Mouse (Mus musculus) cortical plate, adult 2 months (tissue): ENCODE measurements around the gene 4930402K13Rik. TPM values are rescaled to one million over a fixed set of nuclear protein-coding genes. Genes with fewer than 3 reads are reported as not detected.

Source experiments
- H3K27ac ChIP-seq: fragments of 200-500 bp; 2 replicates; pipeline ENCODE4 v1.5.1; 2012; ENCODE audit warnings: low read length, control low read depth, inconsistent platforms; ENCODE audit not compliant: insufficient read depth
- H3K4me1 ChIP-seq: fragments of 200-500 bp; 2 replicates; pipeline ENCODE4 v1.6.1; 2011; ENCODE audit warnings: low read length; ENCODE audit not compliant: control insufficient read depth, insufficient read depth
- H3K4me3 ChIP-seq: fragments of 200-500 bp; 2 replicates; pipeline ENCODE4 v1.5.1; 2011; ENCODE audit warnings: mild to moderate bottlenecking, low read length, control low read depth; ENCODE audit not compliant: insufficient read depth
- CTCF ChIP-seq: fragments of 200-500 bp; IDR thresholded peaks from 2 replicates; pipeline ENCODE4 v1.5.1; 2011; ENCODE audit warnings: mild to moderate bottlenecking, control low read depth, low read length; ENCODE audit not compliant: insufficient read depth; ENCODE audit errors: extremely low read depth
- POLR2A ChIP-seq: fragments of 200-500 bp; IDR thresholded peaks from 2 replicates; pipeline ENCODE4 v1.6.1; 2011; ENCODE audit warnings: mild to moderate bottlenecking, low read length, control low read depth; ENCODE audit not compliant: insufficient read depth; ENCODE audit errors: extremely low read depth
- polyA plus RNA-seq: library from polyadenylated mRNA; depleted of rRNA; stranded (reverse); fragments of >200 nt; gene quantifications from 2 replicates; pipeline ENCODE4 v1.2.3, GENCODE M21; 2012; rRNA removed

Gene 4930402K13Rik
- polyA plus RNA-seq, 1 experiment, result not detected

- no peak overlapping the region for H3K27ac ChIP-seq
These were observed 38.3 kb downstream of the 4930402K13Rik start for GRCm38 (mm10) chrX:9142669-9143068.

More at GRCm38 (mm10) chrX:9142669-9143068, 38.3 kb downstream of the 4930402K13Rik start:
- TF ChIP-seq CTCF, result no peak
- no peak for TF ChIP-seq POLR2A
- H3K4me1 ChIP-seq, result no peaks in the 10 kb centered on the region
- no peak overlapping the region for H3K4me3 ChIP-seq

Other genes with a start within 250 kb of the 4930402K13Rik start
- 0.46 and 0.55 TPM in 2 replicates for gene Gm5751, start 230.3 kb upstream of the 4930402K13Rik start, polyA plus RNA-seq
- gene B630019K06Rik, start 212.2 kb upstream of the 4930402K13Rik start, polyA plus RNA-seq, result 22.3 and 24.0 TPM in 2 replicates
- gene Fthl17b, start 141.6 kb upstream of the 4930402K13Rik start, polyA plus RNA-seq, result not detected in 2 replicates
- gene Fthl17c, start 128.0 kb upstream of the 4930402K13Rik start, polyA plus RNA-seq, result not detected in 2 replicates
- gene Fthl17d, start 117.8 kb upstream of the 4930402K13Rik start, polyA plus RNA-seq, result not detected in 2 replicates
- not detected in 2 replicates for gene Fthl17e, start 71.1 kb upstream of the 4930402K13Rik start, polyA plus RNA-seq
- gene Fthl17f, start 41.5 kb upstream of the 4930402K13Rik start, polyA plus RNA-seq, result not detected in 2 replicates
- gene Lancl3, start 95.3 kb downstream of the 4930402K13Rik start, polyA plus RNA-seq, result 1.1 and 1.2 TPM in 2 replicates
- not detected in 2 replicates for gene Gm14862, start 152.3 kb downstream of the 4930402K13Rik start, polyA plus RNA-seq
- gene Xk, start 168.2 kb downstream of the 4930402K13Rik start, polyA plus RNA-seq, result 8.7 TPM in 2 replicates
- gene H2al1m, start 179.2 kb downstream of the 4930402K13Rik start, polyA plus RNA-seq, result 0.40 and 0.42 TPM in 2 replicates
- not detected in 2 replicates for gene H2al1k, start 246.1 kb downstream of the 4930402K13Rik start, polyA plus RNA-seq